Mouse (Mus musculus): Measurements from ENCODE around the gene Tpra1.

- TF ChIP-seq CTCF (IDR thresholded peaks at IDR 0.05; ENCODE audit: low read depth): no peak
- no peak for TF ChIP-seq EP300 (IDR thresholded peaks at IDR 0.05; ENCODE audit: low read depth)
These were observed 11.4 kb downstream of the Tpra1 start for GRCm38 (mm10) chr6:88913440-88913839.
